Mouse (Mus musculus): ENCODE results near the gene Pik3r5.

DNA sequence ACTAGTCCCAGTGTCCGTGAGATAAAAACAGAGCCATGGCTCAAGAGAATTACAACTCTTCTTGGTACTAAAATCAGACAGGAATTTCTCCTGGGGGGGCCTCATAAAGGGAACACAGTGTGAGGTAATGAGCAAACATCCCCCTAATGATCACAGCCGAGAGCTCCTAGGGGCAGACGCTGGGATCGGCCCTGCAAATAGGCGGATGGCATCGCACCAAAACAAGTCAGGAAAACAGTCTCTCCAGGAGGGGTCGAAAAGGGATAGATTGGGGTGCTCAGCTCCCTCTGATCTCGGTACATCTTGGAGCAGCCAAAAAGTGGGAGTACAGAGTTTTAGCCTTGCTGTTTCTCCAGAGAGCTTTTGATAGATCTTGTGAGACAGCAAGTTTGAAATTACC, 42.3 kb upstream of the Pik3r5 start:
- no peak for TF ChIP-seq USF1 (IDR thresholded peaks at IDR 0.05; ENCODE audit: low read depth, low read length)
- no peak for TF ChIP-seq EP300 (IDR thresholded peaks at IDR 0.05; ENCODE audit: low read length)
- TF ChIP-seq ZC3H11A (IDR thresholded peaks at IDR 0.05; ENCODE audit: low read depth, low read length), result no peak
- TF ChIP-seq POLR2A (IDR thresholded peaks at IDR 0.05; ENCODE audit: low read depth, low read length), result no peak
- TF ChIP-seq USF2 (conservative IDR thresholded peaks at IDR 0.05; ENCODE audit: low read depth, low read length), result no peak
- TF ChIP-seq CTCF (conservative IDR thresholded peaks at IDR 0.05 in 1 of 2, IDR thresholded peaks at IDR 0.05 in 1 of 2; ENCODE audit: low read depth in 2 of 2, low read length in 2 of 2), result no peak
- no peak for TF ChIP-seq RCOR1 (conservative IDR thresholded peaks at IDR 0.05; ENCODE audit: low read depth, low read length)
- TF ChIP-seq ETS1 (conservative IDR thresholded peaks at IDR 0.05; ENCODE audit: low read depth, low read length), result no peak
- TF ChIP-seq ZMIZ1 (IDR thresholded peaks at IDR 0.05; ENCODE audit: low read depth, low read length), result no peak
- TF ChIP-seq NRF1 (IDR thresholded peaks at IDR 0.05; ENCODE audit: low read depth, low read length), result no peak

Data from CH12.LX (cell line).